Mouse (Mus musculus) midbrain, embryonic 16.5 days (tissue): ENCODE results near the gene Cog7. TPM values are rescaled to one million over a fixed set of nuclear protein-coding genes. Genes with fewer than 3 reads are reported as not detected.

ENCODE experiments used
- ATAC-seq: fragments of 200-750 bp; cut with Nextera tagmentation; 2 replicates; pipeline ENCODE4 v1.8.0; 2017; ENCODE audit warnings: moderate TSS enrichment
- H3K27ac ChIP-seq: fragments of 300-500 bp; sonication (generic); 2 replicates; pipeline ENCODE4 v1.5.1; 2014; ENCODE audit warnings: mild to moderate bottlenecking, low read length, mixed read lengths
- H3K27me3 ChIP-seq: fragments of 300-500 bp; sonication (generic); 2 replicates; pipeline ENCODE4 v1.6.1; 2014; ENCODE audit warnings: low read depth, low read length, mixed read lengths; ENCODE audit not compliant: control insufficient read depth, insufficient read depth
- H3K36me3 ChIP-seq: fragments of 300-500 bp; sonication (generic); 2 replicates; pipeline ENCODE4 v1.6.1; 2014; ENCODE audit warnings: mild to moderate bottlenecking, low read length, moderate library complexity, mixed read lengths; ENCODE audit not compliant: control insufficient read depth, insufficient read depth
- H3K4me1 ChIP-seq: fragments of 300-500 bp; sonication (generic); 2 replicates; pipeline ENCODE4 v1.6.1; 2014; ENCODE audit warnings: mild to moderate bottlenecking, low read length, mixed read lengths; ENCODE audit not compliant: control insufficient read depth, insufficient read depth
- H3K4me2 ChIP-seq: fragments of 300-500 bp; sonication (generic); 2 replicates; pipeline ENCODE4 v1.6.1; 2014; ENCODE audit warnings: mild to moderate bottlenecking, low read length, mixed read lengths
- H3K4me3 ChIP-seq: fragments of 300-500 bp; sonication (generic); 2 replicates; pipeline ENCODE4 v1.5.1; 2014; ENCODE audit warnings: low read depth, mild to moderate bottlenecking, low read length, moderate library complexity, mixed read lengths
- H3K9ac ChIP-seq: fragments of 300-500 bp; sonication (generic); 2 replicates; pipeline ENCODE4 v1.6.1; 2014; ENCODE audit warnings: low read depth, low read length, mixed read lengths
- H3K9me3 ChIP-seq: fragments of 300-500 bp; sonication (generic); replicated peaks from 2 replicates; pipeline ENCODE4 v1.6.1; 2014; ENCODE audit warnings: mild to moderate bottlenecking, low read length, mixed read lengths; ENCODE audit not compliant: control insufficient read depth, poor library complexity, severe bottlenecking
- WGBS: fragments of 180-500 bp; shearing (Covaris S2); extraction: QIAGEN DNeasy Blood & Tissue Kit; methylation state at CpG from one replicate; pipeline ENCODE4 v1.1.7; 2014; 5-methylcytosine and 5-hydroxymethylcytosine counted together
- polyA plus RNA-seq: library from polyadenylated mRNA; unstranded; fragments of >200 nt; fragmentation: Nextera tagmentation; extraction: Ambion mirVana; gene quantifications from 2 replicates; pipeline ENCODE4 v1.2.1, GENCODE M21; 2015

Cog7 gene
- polyA plus RNA-seq, 1 experiment from 2014 or later: 29.1 TPM

GRCm38 (mm10) chr7:121941016-121941415 is 40.5 kb downstream of the Cog7 start:
- WGBS: 82% methylated on average over 3 of the region's 3 CpGs
- H3K9me3 ChIP-seq: no peaks in the 10 kb centered on the region

DNA sequence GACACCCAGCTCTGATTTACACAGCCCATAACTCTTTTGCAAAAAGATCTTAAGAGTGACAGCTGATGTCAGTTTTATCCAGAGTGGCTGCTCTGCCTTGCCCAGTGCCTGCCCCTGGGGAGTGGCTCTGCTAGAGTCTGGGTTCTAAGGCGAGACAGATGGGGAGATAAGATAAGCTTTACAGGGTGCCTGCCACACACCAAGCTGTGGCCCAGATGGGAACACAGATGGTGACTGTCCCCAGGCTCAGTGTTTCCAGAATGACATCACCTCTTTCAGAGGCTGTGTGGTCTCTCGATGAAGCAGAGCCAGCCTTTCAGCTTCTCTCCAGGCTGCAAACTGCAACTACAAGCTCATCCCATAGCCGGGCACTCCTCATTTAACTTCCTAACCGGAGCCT is 41.8 kb downstream of the Cog7 start:
- Histone ChIP-seq H3K4me1 (no peaks in the 10 kb centered on the region), H3K4me2 (no peak overlapping the region)

More at GRCm38 (mm10) chr7:121941016-121941415, 40.5 kb downstream of the Cog7 start:
- H3K4me1 ChIP-seq: no peaks in the 10 kb centered on the region
- ATAC-seq: no peak
- H3K4me2 ChIP-seq: no peak overlapping the region
- H3K36me3 ChIP-seq: peaks cover 5% of the 10 kb centered on the region; the same call in 1 of the 2 replicates
- H3K9ac ChIP-seq: no peak overlapping the region
- no peak overlapping the region for H3K27ac ChIP-seq
- no peaks in the 10 kb centered on the region for H3K27me3 ChIP-seq
- H3K4me3 ChIP-seq: no peak overlapping the region

DNA sequence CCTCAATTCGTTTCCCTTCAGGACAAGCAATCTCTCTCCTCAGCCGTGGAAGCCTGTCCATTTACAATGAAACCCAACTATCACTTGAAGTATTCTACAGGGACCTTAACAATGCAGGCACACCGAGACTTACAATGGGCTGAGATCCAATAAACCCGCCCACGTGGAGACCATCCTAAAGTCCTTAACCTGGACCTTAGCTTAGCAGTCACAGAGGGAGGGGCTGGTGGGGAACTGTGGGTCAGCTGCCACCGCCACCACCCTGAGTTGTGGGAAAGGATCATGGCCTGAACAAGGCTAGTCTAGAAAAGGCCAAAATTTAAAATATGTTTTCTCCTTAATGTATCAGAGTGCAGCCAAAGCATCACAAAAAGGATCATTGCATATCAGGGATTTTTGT is 42.3 kb downstream of the Cog7 start:
- Histone ChIP-seq H3K4me1 (no peaks in the 10 kb centered on the region), H3K9ac (no peak overlapping the region), H3K27ac (no peak overlapping the region), H3K36me3 (peaks cover 9% of the 10 kb centered on the region; the same call in 1 of the 2 replicates), H3K9me3 (no peaks in the 10 kb centered on the region), H3K4me3 (no peak overlapping the region), H3K27me3 (no peaks in the 10 kb centered on the region), H3K4me2 (no peak overlapping the region)
- no peak for ATAC-seq
- 48% methylated on average over 6 of the region's 6 CpGs for WGBS

More for the DNA sequence above, 41.8 kb downstream of the Cog7 start:
- no peak overlapping the region for H3K4me3 ChIP-seq
- no peak overlapping the region for H3K27ac ChIP-seq
- no peaks in the 10 kb centered on the region for H3K9me3 ChIP-seq
- no peak overlapping the region for H3K9ac ChIP-seq
- no peak; the same call in 1 of the 2 replicates for ATAC-seq
- WGBS: 34% methylated on average over 4 of the region's 4 CpGs
- peaks cover 9% of the 10 kb centered on the region; the same call in 1 of the 2 replicates for H3K36me3 ChIP-seq
- H3K27me3 ChIP-seq: no peaks in the 10 kb centered on the region

GRCm38 (mm10) chr7:121938124-121938891 is 43.2 kb downstream of the Cog7 start:
- no peak overlapping the region for H3K27ac ChIP-seq

GRCm38 (mm10) chr7:121936861-121937630 is 44.5 kb downstream of the Cog7 start:
- Histone ChIP-seq H3K27ac (no peak overlapping the region), H3K4me3 (no peak overlapping the region), H3K36me3 (peaks cover 4% of the 10 kb centered on the region; the same call in 1 of the 2 replicates), H3K4me1 (no peaks in the 10 kb centered on the region), H3K9me3 (no peaks in the 10 kb centered on the region), H3K9ac (no peak overlapping the region), H3K27me3 (no peaks in the 10 kb centered on the region), H3K4me2 (no peak overlapping the region)
- no peak for ATAC-seq
- whole genome bisulfite sequencing: 67% methylated on average over 14 of the region's 14 CpGs

More at GRCm38 (mm10) chr7:121938124-121938891, 43.2 kb downstream of the Cog7 start:
- no peak overlapping the region for H3K4me3 ChIP-seq
- no peak overlapping the region for H3K4me2 ChIP-seq
- ATAC-seq: no peak
- no peaks in the 10 kb centered on the region for H3K4me1 ChIP-seq
- H3K36me3 ChIP-seq: peaks cover 9% of the 10 kb centered on the region; the same call in 1 of the 2 replicates
- H3K9ac ChIP-seq: no peak overlapping the region
- no peaks in the 10 kb centered on the region for H3K9me3 ChIP-seq
- no peaks in the 10 kb centered on the region for H3K27me3 ChIP-seq
- WGBS: 73% methylated on average over 8 of the region's 8 CpGs

DNA sequence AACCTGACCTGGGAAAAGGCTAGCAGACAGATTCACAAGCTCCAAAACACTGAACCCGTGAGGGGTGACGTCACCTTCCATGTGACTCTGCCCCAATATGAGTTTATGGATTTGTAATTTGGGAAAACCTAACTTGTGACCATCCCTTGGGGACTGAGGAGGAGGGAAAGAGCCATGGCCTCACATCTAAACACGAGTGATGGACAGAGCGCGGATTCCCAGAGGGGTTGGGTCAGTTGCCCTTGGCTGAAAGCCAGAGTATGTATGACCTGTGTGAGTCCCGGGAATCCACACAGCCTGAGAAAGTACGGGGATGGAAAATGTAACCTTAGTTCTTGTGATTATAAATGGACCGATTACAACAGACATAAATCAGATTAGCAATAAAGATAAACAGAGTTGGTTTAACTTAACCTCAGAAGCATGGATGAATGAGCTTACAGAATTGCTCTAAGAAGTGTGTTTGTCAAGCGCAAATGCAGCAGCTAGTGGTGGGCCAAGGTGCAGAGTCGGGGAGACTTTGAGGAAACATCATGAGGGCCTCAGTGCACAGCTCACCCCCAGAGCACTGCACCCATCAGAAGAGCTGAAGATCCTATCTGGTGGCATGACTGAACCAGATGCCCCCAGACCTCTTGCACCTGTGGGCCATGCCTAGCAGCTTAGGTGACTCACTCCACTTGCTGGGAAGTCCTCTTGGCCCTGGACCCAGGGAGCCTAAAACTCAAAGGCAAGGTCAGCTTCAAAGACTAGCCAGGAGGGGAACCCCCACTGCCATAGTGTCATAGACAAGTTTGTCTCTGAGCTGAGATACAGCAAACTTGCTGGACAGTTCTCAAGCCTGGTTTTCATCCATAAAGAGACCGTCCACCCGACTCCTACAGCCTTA is 45.4 kb downstream of the Cog7 start:
- H3K4me3 ChIP-seq: no peak overlapping the region
- H3K9me3 ChIP-seq: no peaks in the 10 kb centered on the region
- no peaks in the 10 kb centered on the region for H3K4me1 ChIP-seq
- ATAC-seq: no peak
- no peaks in the 10 kb centered on the region for H3K27me3 ChIP-seq
- WGBS: 84% methylated on average over 12 of the region's 12 CpGs
- peaks cover 4% of the 10 kb centered on the region; the same call in 1 of the 2 replicates for H3K36me3 ChIP-seq
- H3K9ac ChIP-seq: no peak overlapping the region
- no peak overlapping the region for H3K4me2 ChIP-seq
- no peak overlapping the region for H3K27ac ChIP-seq

- no peaks in the 10 kb centered on the region for H3K4me1 ChIP-seq
- no peak for ATAC-seq
- no peak overlapping the region for H3K9ac ChIP-seq
- no peak overlapping the region for H3K27ac ChIP-seq
- no peaks in the 10 kb centered on the region for H3K9me3 ChIP-seq
- H3K27me3 ChIP-seq: no peaks in the 10 kb centered on the region
- no peak overlapping the region for H3K4me3 ChIP-seq
- no peak overlapping the region for H3K4me2 ChIP-seq
- H3K36me3 ChIP-seq: peaks cover 6% of the 10 kb centered on the region; the same call in 1 of the 2 replicates
- 80% methylated on average over 2 of the region's 2 CpGs for WGBS
Measured at GRCm38 (mm10) chr7:121934346-121934745, 47.2 kb downstream of the Cog7 start.

- no peak for ATAC-seq
- H3K9me3 ChIP-seq: no peaks in the 10 kb centered on the region
- no peaks in the 10 kb centered on the region for H3K4me1 ChIP-seq
- no peak overlapping the region for H3K4me2 ChIP-seq
- 81% methylated on average over 6 of the region's 6 CpGs for WGBS
- H3K4me3 ChIP-seq: no peak overlapping the region
- H3K36me3 ChIP-seq: peaks cover 6% of the 10 kb centered on the region
- no peaks in the 10 kb centered on the region for H3K27me3 ChIP-seq
- H3K27ac ChIP-seq: no peak overlapping the region
- H3K9ac ChIP-seq: no peak overlapping the region
Measured at GRCm38 (mm10) chr7:121933675-121934074, 47.8 kb downstream of the Cog7 start.
